Mouse (Mus musculus): Measurements from ENCODE around the gene 1700001C02Rik.

- no peak for TF ChIP-seq CTCF (IDR thresholded peaks at IDR 0.05; ENCODE audit: low read depth)
- TF ChIP-seq EP300 (IDR thresholded peaks at IDR 0.05; ENCODE audit: low read depth): no peak
Measured at GRCm38 (mm10) chr5:30483533-30483932, 17.7 kb downstream of the 1700001C02Rik start.
